Mouse (Mus musculus) left cerebral cortex, postnatal 36 days (tissue): ENCODE measurements at regions not wholly inside any gene's neighbourhood (a gene's known extent, or its start where the extent isn't known, plus 50 kb on each side); places are given as distances from the start of the nearest gene placed in this dataset.
A peak's percentile ranks its signal among the peaks of the same experiment; 100 is the strongest.

Experiments
- DNase-seq, 2 experiments: peaks; one replicate each; pipeline ENCODE4 v3.0.0; 2021 to 2022; ENCODE audit warnings: low spot score in 2 of 2, mixed read lengths in 1 of 2
- intact Hi-C: fragments of 180-260 bp; cut with DNase I; formaldehyde crosslinking; loops from one replicate; pipeline ENCODE4 v1.15.1; 2025

GRCm38 (mm10) chr8:109142495-109143158 lies 351.2 kb upstream of the Pmfbp1 start:
- intact Hi-C loops, result no loop called here
- no peak for DNase-seq

- intact Hi-C loops, result no loop called here
- no peak for DNase-seq
Measured at GRCm38 (mm10) chr8:109151711-109152110, 342.1 kb upstream of the Pmfbp1 start.

- no peak for DNase-seq
- intact Hi-C loops, result no loop called here
Measured at GRCm38 (mm10) chr8:109155489-109155888, 338.3 kb upstream of the Pmfbp1 start.

GRCm38 (mm10) chr8:109156016-109156415 lies 337.8 kb upstream of the Pmfbp1 start:
- intact Hi-C loops, result no loop called here
- DNase-seq, result no peak

GRCm38 (mm10) chr8:109172701-109173100 lies 321.1 kb upstream of the Pmfbp1 start:
- intact Hi-C loops, result no loop called here
- DNase-seq, result no peak

GRCm38 (mm10) chr8:109185558-109186198 lies 308.1 kb upstream of the Pmfbp1 start:
- DNase-seq, result peak; percentile 47 to 55
- intact Hi-C loops, result loop anchor here (2.0 to 10.0 kb wide), 3 partner anchors 65 to 1231 kb away; no protein-coding TSS in a partner anchor

- no peak for DNase-seq
- intact Hi-C loops, result loop anchor here (2.0 to 10.0 kb wide), 3 partner anchors 63 to 1233 kb away; no protein-coding TSS in a partner anchor
Measured at GRCm38 (mm10) chr8:109187617-109188016, 306.2 kb upstream of the Pmfbp1 start.

GRCm38 (mm10) chr8:109214247-109214646 lies 279.6 kb upstream of the Pmfbp1 start:
- DNase-seq, result no peak
- intact Hi-C loops, result no loop called here

GRCm38 (mm10) chr8:109216318-109216717 lies 277.5 kb upstream of the Pmfbp1 start:
- intact Hi-C loops, result no loop called here
- DNase-seq, result no peak

- DNase-seq, result no peak
Measured at GRCm38 (mm10) chr8:109217326-109217725, 276.5 kb upstream of the Pmfbp1 start.

GRCm38 (mm10) chr8:109232281-109233234 lies 261.3 kb upstream of the Pmfbp1 start:
- no peak for DNase-seq
- intact Hi-C loops, result no loop called here

More at GRCm38 (mm10) chr8:109217326-109217725, 276.5 kb upstream of the Pmfbp1 start:
- intact Hi-C loops, result no loop called here

- DNase-seq, result no peak
- intact Hi-C loops, result loop anchor here (5.0 kb wide), 2 partner anchors 117 to 543 kb away; no protein-coding TSS in a partner anchor
Measured at GRCm38 (mm10) chr8:109245526-109245925, 248.3 kb upstream of the Pmfbp1 start.

GRCm38 (mm10) chr8:109247875-109248274 lies 246.0 kb upstream of the Pmfbp1 start:
- peak in 1 of 2 experiments; percentile 22 for DNase-seq
- intact Hi-C loops, result loop anchor here (1.0 to 5.0 kb wide), 4 partner anchors 114 to 1291 kb away; no protein-coding TSS in a partner anchor

- intact Hi-C loops, result loop anchor here (1.0 to 5.0 kb wide), 4 partner anchors 114 to 1291 kb away; no protein-coding TSS in a partner anchor
- DNase-seq, result no peak
Measured at GRCm38 (mm10) chr8:109248356-109248755, 245.5 kb upstream of the Pmfbp1 start.

GRCm38 (mm10) chr8:109249256-109249655 lies 244.6 kb upstream of the Pmfbp1 start:
- no peak for DNase-seq
- intact Hi-C loops, result loop anchor here (2.0 to 5.0 kb wide), 3 partner anchors 113 to 547 kb away; no protein-coding TSS in a partner anchor

GRCm38 (mm10) chr8:109249691-109250090 lies 244.1 kb upstream of the Pmfbp1 start:
- no peak for DNase-seq
- intact Hi-C loops, result loop anchor here (2.0 to 5.0 kb wide), 5 partner anchors 63 to 547 kb away; no protein-coding TSS in a partner anchor

GRCm38 (mm10) chr8:109250551-109250950 lies 243.3 kb upstream of the Pmfbp1 start:
- intact Hi-C loops, result loop anchor here (2.0 to 5.0 kb wide), 2 partner anchors 64 to 102 kb away; no protein-coding TSS in a partner anchor
- DNase-seq, result no peak

- intact Hi-C loops, result loop anchor here (2.0 to 5.0 kb wide), 2 partner anchors 65 to 101 kb away; no protein-coding TSS in a partner anchor
- peak; percentile 32 to 52 for DNase-seq
Measured at GRCm38 (mm10) chr8:109251360-109251798, 242.4 kb upstream of the Pmfbp1 start.

GRCm38 (mm10) chr8:109252404-109252803 lies 241.4 kb upstream of the Pmfbp1 start:
- DNase-seq, result no peak
- intact Hi-C loops, result loop anchor here (2.0 to 5.0 kb wide), 2 partner anchors 100 to 164 kb away; no protein-coding TSS in a partner anchor
